Mouse (Mus musculus): ENCODE data around the gene Gm47969.

Gene Gm47969

GRCm38 (mm10) chr1:83075526-83076189 lies 30.9 kb downstream of the Gm47969 start:
- no peak for DNase-seq (ENCODE audit: low read depth in 2 of 2, low spot score in 2 of 2)

GRCm38 (mm10) chr1:83076190-83076917 lies 31.6 kb downstream of the Gm47969 start:
- no peak for DNase-seq (ENCODE audit: low read depth in 2 of 2, low spot score in 2 of 2)

GRCm38 (mm10) chr1:83077016-83077415 lies 32.3 kb downstream of the Gm47969 start:
- no peak for DNase-seq (ENCODE audit: low read depth in 2 of 2, low spot score in 2 of 2)

GRCm38 (mm10) chr1:83084790-83085189 lies 40.1 kb downstream of the Gm47969 start:
- DNase-seq (ENCODE audit: low read depth in 2 of 2, low spot score in 2 of 2), result no peak

GRCm38 (mm10) chr1:83091268-83091667 lies 46.5 kb downstream of the Gm47969 start:
- no peak for DNase-seq (ENCODE audit: low read depth in 2 of 2, low spot score in 2 of 2)
